Mouse (Mus musculus) ES-Bruce4 (cell line): ENCODE measurements around the gene Klhdc1. TPM values are rescaled to one million over a fixed set of nuclear protein-coding genes. Genes with fewer than 3 reads are reported as not detected.

ENCODE experiments used
- H3K27ac ChIP-seq: 2 replicates; pipeline ENCODE4 v1.5.1; 2012; ENCODE audit warnings: low read length, inconsistent platforms; ENCODE audit not compliant: insufficient read depth
- H3K27me3 ChIP-seq: 2 replicates; pipeline ENCODE4 v1.6.1; 2012; ENCODE audit warnings: mild to moderate bottlenecking, low read length, inconsistent platforms; ENCODE audit not compliant: control insufficient read depth, poor library complexity, insufficient read depth, severe bottlenecking
- H3K36me3 ChIP-seq: 2 replicates; pipeline ENCODE4 v1.6.1; 2012; ENCODE audit warnings: inconsistent platforms, mild to moderate bottlenecking, low read length, moderate library complexity; ENCODE audit not compliant: control insufficient read depth, poor library complexity, insufficient read depth, severe bottlenecking
- H3K4me1 ChIP-seq: one replicate; pipeline ENCODE4 v1.8.1; 2011; ENCODE audit warnings: low read length; ENCODE audit not compliant: control insufficient read depth, insufficient read depth
- H3K4me3 ChIP-seq: 2 replicates; pipeline ENCODE4 v1.5.1; 2011; ENCODE audit warnings: low read depth, mild to moderate bottlenecking, low read length
- H3K9ac ChIP-seq: 2 replicates; pipeline ENCODE4 v1.6.1; 2012; ENCODE audit warnings: low read depth, mild to moderate bottlenecking, inconsistent platforms; ENCODE audit not compliant: poor library complexity, severe bottlenecking
- H3K9me3 ChIP-seq: replicated peaks from 2 replicates; pipeline ENCODE4 v1.6.1; 2012; ENCODE audit warnings: mild to moderate bottlenecking, low read length, inconsistent platforms; ENCODE audit not compliant: control insufficient read depth, poor library complexity, insufficient read depth, severe bottlenecking
- CTCF ChIP-seq: IDR thresholded peaks from one replicate; pipeline ENCODE4 v1.8.1; 2011; ENCODE audit warnings: low read depth, low read length
- EP300 ChIP-seq: IDR thresholded peaks from 2 replicates; pipeline ENCODE4 v1.6.1; 2011; ENCODE audit warnings: low read depth, low read length; ENCODE audit not compliant: insufficient read depth
- POLR2A ChIP-seq: IDR thresholded peaks from one replicate; pipeline ENCODE4 v1.8.1; 2011; ENCODE audit warnings: low read length; ENCODE audit not compliant: insufficient read depth
- polyA plus RNA-seq: library from polyadenylated mRNA; stranded (reverse); fragments of >200 nt; gene quantifications from 2 replicates; pipeline ENCODE4 v1.2.4, GENCODE M21; 2011; ENCODE audit warnings: low read depth; ENCODE audit not compliant: missing spikeins, insufficient read depth, insufficient read length

Klhdc1 gene
- polyA plus RNA-seq, result 2.0 and 3.3 TPM in 2 replicates

DNA sequence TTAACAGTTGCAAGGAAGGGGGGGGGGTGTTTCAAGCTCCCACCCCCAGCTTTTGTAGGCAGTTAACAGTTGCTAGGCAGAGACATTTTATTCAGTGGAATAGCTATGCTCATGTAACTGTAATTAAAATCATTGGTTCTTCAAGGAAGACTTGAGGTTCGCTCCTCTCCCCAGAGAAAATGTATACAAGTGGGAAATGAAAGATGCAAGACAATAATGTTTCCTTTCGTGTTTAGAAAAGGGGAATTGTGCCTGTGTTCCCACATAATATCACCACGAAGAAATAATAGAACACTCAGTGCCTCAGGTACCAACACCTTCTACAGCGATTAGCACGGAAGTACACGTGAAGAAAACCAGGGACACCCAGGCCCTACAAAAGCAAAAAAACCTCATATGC lies at the start of gene Klhdc1:
Gene Klhdc1, plus strand, starts transcription at position 301 of the 400 bp plus-strand sequence.
- Histone ChIP-seq H3K27me3 (no peaks in the 10 kb centered on the region), H3K4me1 (no peaks in the 10 kb centered on the region), H3K4me3 (peak within 1 kb of the TSS; percentile 87), H3K9me3 (no peaks in the 10 kb centered on the region), H3K36me3 (no peaks in the 10 kb centered on the region), H3K9ac (peak within 1 kb of the TSS; percentile 72), H3K27ac (no peak within 1 kb of the TSS)
- TF ChIP-seq EP300 (no peak), CTCF (no peak), POLR2A (no peak)

DNA sequence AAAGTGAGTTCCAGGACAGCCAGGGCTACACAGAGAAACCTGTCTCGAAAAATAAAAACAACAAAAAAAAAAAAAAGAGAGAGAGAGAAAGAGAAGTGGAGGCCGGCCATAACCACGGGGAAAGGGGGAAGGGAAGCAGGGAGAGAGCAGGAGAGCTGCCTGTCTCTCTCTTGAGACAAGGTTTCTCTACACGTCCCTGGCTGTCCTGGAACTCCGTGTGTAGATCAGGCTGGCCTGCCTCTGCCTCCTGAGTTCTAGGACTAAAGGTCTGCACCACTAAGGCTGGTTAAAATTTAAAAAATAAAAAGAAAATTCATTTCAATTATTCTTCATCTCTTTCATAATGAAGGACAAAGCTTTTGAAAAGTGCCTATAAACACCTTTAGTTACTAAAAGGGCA lies 49.6 kb upstream of the Klhdc1 start:
- Histone ChIP-seq H3K4me3 (no peak overlapping the region), H3K4me1 (peaks cover 1% of the 10 kb centered on the region), H3K27me3 (no peaks in the 10 kb centered on the region), H3K27ac (no peak overlapping the region), H3K36me3 (peaks cover 28% of the 10 kb centered on the region), H3K9ac (no peak overlapping the region), H3K9me3 (no peaks in the 10 kb centered on the region)
- no peak for TF ChIP-seq CTCF
- no peak for TF ChIP-seq POLR2A
- no peak for TF ChIP-seq EP300

DNA sequence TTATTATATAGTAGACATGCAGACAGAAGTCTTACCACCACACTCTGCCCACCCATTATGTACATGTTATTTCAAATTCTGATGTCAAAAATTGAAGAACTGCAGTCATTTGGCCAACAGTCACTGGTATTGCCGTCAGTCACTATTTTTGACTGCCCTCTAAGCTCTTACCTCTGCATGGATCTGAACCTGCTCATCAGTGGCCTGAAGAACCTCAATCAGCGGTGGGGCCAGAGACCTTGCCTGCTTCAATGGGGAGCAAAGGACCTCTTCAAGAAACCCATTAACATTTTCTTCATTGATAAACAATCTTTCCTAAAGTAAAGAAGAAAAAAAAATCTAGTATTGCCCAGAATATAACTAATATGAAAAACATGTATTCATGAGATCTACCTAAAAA lies 48.3 kb upstream of the Klhdc1 start:
- Histone ChIP-seq H3K4me1 (peaks cover 1% of the 10 kb centered on the region), H3K27me3 (no peaks in the 10 kb centered on the region), H3K36me3 (peaks cover 26% of the 10 kb centered on the region), H3K27ac (no peak overlapping the region), H3K9me3 (no peaks in the 10 kb centered on the region), H3K4me3 (no peak overlapping the region), H3K9ac (no peak overlapping the region)
- TF ChIP-seq EP300, result no peak
- no peak for TF ChIP-seq CTCF
- TF ChIP-seq POLR2A, result no peak

DNA sequence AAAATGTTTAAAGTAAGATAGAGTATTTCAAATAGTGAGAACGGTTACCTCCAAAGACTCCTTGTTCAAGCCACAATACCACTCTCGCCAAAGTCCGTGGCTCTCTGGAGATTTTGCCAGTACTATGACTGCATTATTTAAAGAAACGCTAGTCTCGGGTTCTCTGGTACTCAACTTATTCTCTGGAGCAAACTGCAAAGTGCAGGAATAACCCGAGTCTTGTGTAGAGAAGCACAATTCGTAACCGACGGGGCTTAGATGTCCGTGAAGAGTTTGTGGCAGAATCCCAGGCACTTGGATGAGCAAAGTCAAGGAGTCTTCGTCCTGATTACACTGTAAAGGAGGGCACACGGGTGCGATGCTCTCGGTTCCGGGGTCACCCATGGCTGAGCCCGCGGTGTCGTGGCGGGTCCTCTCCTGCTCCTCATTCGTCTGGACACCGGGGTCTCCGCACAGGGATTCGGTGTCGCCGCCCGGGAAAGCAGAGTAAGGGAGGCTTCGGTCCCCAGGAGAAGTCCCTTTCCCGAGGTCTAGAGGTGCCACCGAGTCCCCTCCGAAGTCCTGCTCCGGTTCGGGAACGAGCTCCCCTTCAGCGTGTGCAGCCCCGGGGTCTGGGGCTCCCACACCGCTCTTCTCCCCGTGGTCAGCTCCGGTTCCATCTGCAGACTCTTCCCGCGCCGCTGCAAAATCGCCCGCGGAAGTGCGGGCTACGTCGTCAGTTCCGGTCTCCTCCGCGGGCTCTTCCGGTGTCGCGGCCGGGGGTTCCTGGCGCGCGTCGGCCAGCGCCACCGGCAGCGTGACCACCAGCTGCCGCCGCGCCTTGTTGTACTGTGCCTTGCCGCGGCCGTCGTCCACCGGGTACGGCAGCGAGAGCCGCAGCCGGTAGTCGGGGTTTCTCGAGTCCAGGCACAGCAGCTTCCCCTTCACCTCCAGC lies 44.3 kb upstream of the Klhdc1 start, which contains the start of gene Gm49383:
Gene Gm49383, minus strand, starts transcription at position 661 of the 934 bp plus-strand sequence.
- Histone ChIP-seq H3K36me3 (peaks cover 12% of the 10 kb centered on the region), H3K4me3 (peak within 1 kb of the TSS; percentile 97), H3K27ac (no peak within 1 kb of the TSS), H3K27me3 (no peaks in the 10 kb centered on the region), H3K4me1 (peaks cover 1% of the 10 kb centered on the region), H3K9me3 (no peaks in the 10 kb centered on the region), H3K9ac (peak within 1 kb of the TSS; percentile 93)
- peak; percentile 70 for TF ChIP-seq POLR2A
- no peak for TF ChIP-seq CTCF

DNA sequence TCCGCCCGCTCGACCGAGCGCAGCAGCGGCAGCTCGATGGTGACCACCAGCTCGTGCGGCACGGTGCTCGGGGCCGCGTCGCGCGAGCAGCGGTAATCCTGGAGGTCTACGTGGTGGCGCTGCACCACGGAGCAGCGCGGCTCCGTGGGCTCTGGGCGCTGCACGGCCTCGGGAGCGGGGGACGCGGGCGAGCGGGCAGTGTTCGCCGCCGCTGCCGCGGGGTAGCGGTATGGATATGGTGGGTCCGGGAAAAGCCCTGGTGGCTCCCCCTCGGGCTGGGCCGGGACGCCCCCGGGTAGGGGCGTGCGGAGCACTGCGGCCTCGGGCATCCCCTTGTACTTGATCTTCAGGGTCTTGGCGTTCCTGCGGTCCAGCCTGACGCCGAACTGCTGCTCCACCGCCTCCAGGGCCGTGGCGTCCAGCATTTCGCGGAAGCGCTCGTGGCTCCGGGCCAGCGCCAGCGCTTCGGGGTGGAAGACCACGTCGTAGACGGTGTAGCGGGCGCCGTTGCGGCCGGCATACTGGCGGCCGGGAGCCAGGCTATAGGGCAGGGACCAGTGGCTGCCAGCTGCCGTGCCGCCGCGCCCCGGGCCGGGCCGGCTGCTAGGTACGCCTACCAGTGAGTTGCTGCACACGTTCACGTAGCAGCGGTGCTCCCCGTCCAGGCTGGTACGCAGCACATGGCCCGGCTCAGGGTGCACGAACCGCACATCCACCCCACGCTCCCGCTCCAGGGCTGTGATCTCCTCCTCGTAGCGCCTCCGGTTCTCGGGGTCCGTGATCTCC lies 43.4 kb upstream of the Klhdc1 start:
- Histone ChIP-seq H3K27me3 (no peaks in the 10 kb centered on the region), H3K4me3 (peak overlapping the region; percentile 97), H3K27ac (no peak overlapping the region), H3K36me3 (peaks cover 11% of the 10 kb centered on the region; the same call in 1 of the 2 replicates), H3K4me1 (peaks cover 1% of the 10 kb centered on the region), H3K9ac (peak overlapping the region; percentile 93), H3K9me3 (no peaks in the 10 kb centered on the region)
- TF ChIP-seq POLR2A, result no peak
- no peak for TF ChIP-seq CTCF
- TF ChIP-seq EP300, result no peak

DNA sequence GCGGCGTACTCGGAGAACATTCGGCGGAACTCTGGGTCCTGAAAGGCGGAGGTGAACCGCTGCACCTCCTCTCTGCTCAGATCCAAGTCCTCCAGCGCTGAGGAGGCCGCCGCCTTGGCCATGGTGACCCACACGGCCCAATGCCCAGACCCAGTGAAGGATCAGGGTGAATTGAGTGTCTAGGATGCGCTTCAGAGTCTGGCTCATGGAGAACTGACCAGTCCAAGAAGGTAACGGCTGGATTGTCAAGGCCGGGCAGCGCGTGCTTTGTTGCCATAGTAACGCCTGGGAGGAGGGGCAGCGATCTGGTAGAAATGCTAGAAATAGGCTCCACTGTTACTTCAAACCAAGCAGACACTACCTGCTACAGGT lies 42.8 kb upstream of the Klhdc1 start, which contains the start of gene Dnaaf2:
Gene Dnaaf2, minus strand, starts transcription at position 266 of the 372 bp plus-strand sequence.
- H3K36me3 ChIP-seq, result peaks cover 9% of the 10 kb centered on the region; the same call in 1 of the 2 replicates
- peaks cover 1% of the 10 kb centered on the region for H3K4me1 ChIP-seq
- peak within 1 kb of the TSS; percentile 93 for H3K9ac ChIP-seq
- no peaks in the 10 kb centered on the region for H3K9me3 ChIP-seq
- no peaks in the 10 kb centered on the region for H3K27me3 ChIP-seq
- no peak for TF ChIP-seq CTCF
- no peak for TF ChIP-seq EP300
- TF ChIP-seq POLR2A, result no peak
- peak within 1 kb of the TSS; percentile 97 for H3K4me3 ChIP-seq
- no peak within 1 kb of the TSS for H3K27ac ChIP-seq
